Mouse (Mus musculus) neural tube, embryonic 10.5 days (tissue): ENCODE measurements around the gene Mcat.
"Not testable (repeated sequence)": the region's sequence is repeated elsewhere in the genome, so short reads cannot be mapped to it uniquely, and the experiment has no call there.

Experiments used
- DNase-seq: peaks from one replicate; pipeline ENCODE4 v3.0.0-alpha.2; 2017; ENCODE audit warnings: low spot score; ENCODE audit errors: extremely low spot score

Gene Mcat

DNA sequence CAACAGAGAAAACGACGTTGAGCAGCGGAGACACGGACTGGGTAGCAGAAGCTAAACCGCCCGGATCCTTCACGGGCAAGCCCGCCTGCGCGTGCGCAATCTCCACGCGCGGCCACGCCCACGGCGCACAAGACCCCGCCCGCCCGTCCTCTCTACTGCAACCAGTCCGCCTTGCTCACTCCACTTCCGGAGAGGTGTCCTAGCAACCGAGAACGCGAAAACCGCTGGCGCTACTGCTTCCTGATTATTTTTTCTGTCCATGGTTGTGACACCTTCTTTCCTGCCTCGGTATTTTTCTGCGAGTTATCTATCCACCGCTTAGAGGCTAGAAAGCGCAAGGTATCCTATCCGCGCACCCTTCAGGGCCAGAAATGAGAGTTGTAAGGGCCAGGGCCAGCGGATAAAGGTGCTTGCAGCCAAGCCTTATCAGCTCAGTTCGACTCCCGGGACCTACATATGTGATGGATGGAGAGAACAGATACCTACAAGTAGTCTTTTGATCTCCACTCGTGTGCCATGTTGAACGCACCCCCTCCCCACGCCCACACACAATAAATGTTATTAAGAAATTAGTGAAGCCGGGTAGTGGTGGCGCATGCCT, 52.7 kb downstream of the Mcat start, which contains the start of gene Ttll1:
TSS of gene Ttll1 (minus strand) at position 89 of the 601 bp plus-strand sequence.
- peak; percentile 89 for DNase-seq

- DNase-seq, result no peak
These were observed 53.4 kb downstream of the Mcat start for GRCm38 (mm10) chr15:83509950-83510804.

DNA sequence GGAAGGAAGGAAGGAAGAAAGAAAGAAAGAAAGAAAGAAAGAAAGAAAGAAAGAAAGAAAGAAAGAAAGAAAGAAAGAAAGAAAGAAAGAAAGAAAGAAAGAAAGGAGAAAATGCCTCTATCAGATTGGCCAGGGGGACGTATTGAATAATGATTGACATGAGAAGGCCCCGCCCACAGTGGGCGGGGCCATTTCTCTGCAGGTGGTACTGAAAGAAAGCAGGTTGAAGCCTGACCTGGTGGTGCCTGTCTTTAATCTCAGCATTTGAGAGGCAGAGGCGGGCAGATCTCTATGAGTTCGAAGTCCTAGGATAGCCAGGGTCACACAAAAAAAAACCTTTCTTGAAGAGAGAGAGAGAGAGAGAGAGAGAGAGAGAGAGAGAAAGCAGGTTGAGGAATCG, 62.1 kb downstream of the Mcat start:
- not testable (repeated sequence) for DNase-seq

- no peak for DNase-seq
These were observed 63.2 kb downstream of the Mcat start for GRCm38 (mm10) chr15:83500352-83500751.

DNA sequence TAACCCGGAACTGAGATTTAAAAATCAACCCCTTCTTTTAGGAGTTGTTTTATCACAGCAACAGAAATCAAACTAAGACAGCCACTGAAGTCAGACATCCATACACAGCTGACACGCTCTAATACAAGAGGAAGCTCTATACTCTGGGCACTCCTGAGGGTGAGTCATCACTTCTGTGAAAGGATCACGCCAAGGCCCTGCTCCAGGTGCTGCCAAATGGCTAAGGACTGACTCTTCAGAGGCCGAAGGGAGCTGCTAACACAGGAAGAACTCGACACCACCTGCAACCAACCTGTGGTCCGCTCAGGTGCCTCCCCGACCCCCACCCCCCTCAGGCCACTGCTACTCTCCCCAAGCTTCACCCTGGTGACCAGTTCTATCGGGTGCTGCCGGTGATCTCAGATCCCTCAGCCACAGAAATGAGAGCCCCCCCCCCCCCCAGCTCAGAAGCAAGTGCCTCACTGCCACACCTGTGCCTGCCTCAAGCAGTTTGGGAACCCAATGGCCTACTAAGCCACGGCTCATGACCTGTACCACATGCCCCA, 64.3 kb downstream of the Mcat start:
- DNase-seq, result no peak

DNA sequence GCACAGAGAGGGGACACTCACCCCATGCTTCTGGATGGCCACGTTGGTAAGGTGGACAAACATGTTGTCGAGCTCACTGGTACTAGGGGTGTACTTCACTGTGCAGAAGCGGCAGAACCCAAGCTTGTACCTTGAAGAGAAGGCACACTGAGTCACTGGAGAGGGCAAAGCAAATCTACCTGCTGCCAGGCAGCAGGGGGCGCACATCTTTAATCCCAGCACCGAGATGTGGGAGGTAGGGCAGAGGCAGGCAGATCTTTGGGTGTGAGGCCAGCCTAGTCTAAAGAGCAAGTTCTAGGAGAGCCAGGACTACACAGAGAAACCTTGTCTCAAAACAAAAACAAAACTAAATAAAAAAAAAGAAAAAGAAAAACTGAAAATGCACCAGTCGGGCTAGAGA, 66.3 kb downstream of the Mcat start:
- DNase-seq, result no peak
